Mouse (Mus musculus) testis, adult 2 months (tissue): ENCODE results near the gene Pde9a.

Experiments
- CTCF ChIP-seq: fragments of 200-500 bp; IDR thresholded peaks from 2 replicates; pipeline ENCODE4 v1.5.1; 2012; ENCODE audit warnings: low read depth, mild to moderate bottlenecking, inconsistent platforms, low read length, moderate library complexity; ENCODE audit not compliant: control insufficient read depth, insufficient read depth, insufficient replicate concordance
- POLR2A ChIP-seq: fragments of 200-500 bp; IDR thresholded peaks from 2 replicates; pipeline ENCODE4 v1.6.1; 2012; ENCODE audit warnings: low read depth, mild to moderate bottlenecking, inconsistent platforms, low read length, moderate library complexity; ENCODE audit not compliant: control insufficient read depth

DNA sequence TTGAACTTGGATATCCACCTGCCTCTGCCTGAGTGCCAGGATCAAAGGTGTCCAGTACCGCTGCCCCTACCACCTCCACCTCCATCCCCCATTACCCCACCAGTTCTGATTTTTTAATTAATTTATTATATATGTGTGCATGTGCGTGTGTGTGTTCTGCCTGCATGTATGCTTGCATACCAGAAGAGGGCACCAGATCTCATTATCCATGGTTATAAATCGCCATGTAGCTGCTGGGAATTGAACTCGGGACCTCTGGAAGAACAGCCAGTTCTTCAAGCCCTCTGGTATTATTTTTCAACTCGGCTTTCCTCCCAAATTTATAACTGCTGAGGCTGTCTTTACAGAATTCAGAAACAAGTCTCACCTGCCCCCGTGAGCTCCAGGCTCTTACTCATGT, 124.9 kb downstream of the Pde9a start:
- no peak for TF ChIP-seq CTCF
- no peak for TF ChIP-seq POLR2A
